Mouse (Mus musculus) midbrain, embryonic 11.5 days (tissue): ENCODE measurements at regions not wholly inside any gene's neighbourhood (a gene's known extent, or its start where the extent isn't known, plus 50 kb on each side); places are given as distances from the start of the nearest gene placed in this dataset.

Experiments used
- ATAC-seq: fragments of 200-750 bp; cut with Nextera tagmentation; 2 replicates; pipeline ENCODE4 v1.8.0; 2017; ENCODE audit warnings: moderate TSS enrichment, moderate library complexity; ENCODE audit not compliant: low FRiP score
- DNase-seq: peaks from one replicate; pipeline ENCODE4 v3.0.0; 2015; ENCODE audit warnings: low spot score; ENCODE audit errors: missing footprints
- H3K27ac ChIP-seq: fragments of 300-500 bp; sonication (generic); 2 replicates; pipeline ENCODE4 v1.5.1; 2014; ENCODE audit warnings: low read depth, low read length
- H3K27me3 ChIP-seq: fragments of 300-500 bp; sonication (generic); 2 replicates; pipeline ENCODE4 v1.6.1; 2014; ENCODE audit warnings: mild to moderate bottlenecking, low read length, moderate library complexity, mixed read lengths; ENCODE audit not compliant: control insufficient read depth, insufficient read depth
- H3K36me3 ChIP-seq: fragments of 300-500 bp; sonication (generic); 2 replicates; pipeline ENCODE4 v1.6.1; 2014; ENCODE audit warnings: mild to moderate bottlenecking, low read length, moderate library complexity, mixed read lengths; ENCODE audit not compliant: control insufficient read depth, insufficient read depth
- H3K4me1 ChIP-seq: fragments of 300-500 bp; sonication (generic); 2 replicates; pipeline ENCODE4 v1.6.1; 2014; ENCODE audit warnings: low read length; ENCODE audit not compliant: control insufficient read depth, insufficient read depth
- H3K4me2 ChIP-seq: fragments of 300-500 bp; sonication (generic); 2 replicates; pipeline ENCODE4 v1.6.1; 2014; ENCODE audit warnings: mild to moderate bottlenecking, moderate library complexity
- H3K4me3 ChIP-seq: fragments of 300-500 bp; sonication (generic); 2 replicates; pipeline ENCODE4 v1.5.1; 2014; ENCODE audit warnings: low read depth, low read length
- H3K9ac ChIP-seq: fragments of 300-500 bp; sonication (generic); 2 replicates; pipeline ENCODE4 v1.6.1; 2014; ENCODE audit warnings: low read length
- H3K9me3 ChIP-seq: fragments of 300-500 bp; sonication (generic); 2 replicates; pipeline ENCODE4 v1.6.1; 2016; ENCODE audit warnings: low read length; ENCODE audit not compliant: control insufficient read depth
- WGBS: fragments of 180-500 bp; shearing (Covaris S2); extraction: QIAGEN DNeasy Blood & Tissue Kit; methylation state at CpG from one replicate; pipeline ENCODE4 v1.1.7; 2014; 5-methylcytosine and 5-hydroxymethylcytosine counted together

DNA sequence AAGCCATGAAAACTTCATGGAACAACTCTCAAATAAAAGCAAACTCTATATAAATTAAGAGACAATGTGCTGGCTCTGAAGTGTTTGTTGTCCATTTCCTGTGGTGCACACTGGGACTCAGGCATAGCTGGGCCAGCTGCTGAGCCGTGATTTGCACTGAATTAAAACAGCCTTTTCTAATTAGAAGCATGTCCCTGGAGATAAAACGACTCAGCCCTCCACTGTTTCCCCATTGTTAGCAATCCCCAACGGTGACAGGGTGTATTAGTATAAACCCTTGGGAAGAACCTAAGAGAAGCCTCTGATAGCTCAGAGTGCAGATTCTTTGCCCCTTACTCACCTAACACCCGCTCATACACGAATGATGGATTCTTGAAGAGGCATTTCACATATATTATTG is 182.9 kb upstream of the Gm12728 start:
- 28% methylated on average over 5 of the region's 5 CpGs for WGBS
- ATAC-seq: no peak

DNA sequence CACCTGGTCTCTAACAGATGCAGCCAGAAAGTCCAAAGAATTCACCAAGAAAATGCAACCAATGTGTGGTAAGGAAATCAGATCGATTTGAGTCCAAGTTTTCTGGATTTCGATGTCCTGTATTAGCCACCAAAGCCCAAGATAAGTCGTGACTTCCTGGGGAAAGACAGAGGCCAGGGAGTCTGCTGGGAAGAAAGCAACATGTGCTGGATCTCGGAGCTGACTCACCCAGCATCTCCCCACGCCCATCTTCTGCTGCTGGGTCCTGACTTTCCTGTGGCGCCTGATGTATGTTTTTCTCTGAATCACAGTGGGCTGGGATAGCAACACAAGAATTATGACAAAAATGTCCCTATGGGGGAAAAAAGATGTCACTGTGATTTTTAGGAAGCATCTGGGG is 178.8 kb upstream of the Gm12728 start:
- no peak for DNase-seq
- no peak overlapping the region for H3K27ac ChIP-seq
- 85% methylated on average over 6 of the region's 6 CpGs for WGBS
- H3K4me1 ChIP-seq: peaks cover 2% of the 10 kb centered on the region; the same call in 1 of the 2 replicates
- H3K9ac ChIP-seq: no peak overlapping the region
- no peak overlapping the region for H3K4me2 ChIP-seq
- no peaks in the 10 kb centered on the region for H3K36me3 ChIP-seq
- ATAC-seq: no peak
- H3K27me3 ChIP-seq: no peaks in the 10 kb centered on the region
- no peaks in the 10 kb centered on the region for H3K9me3 ChIP-seq
- no peak overlapping the region for H3K4me3 ChIP-seq

More for the DNA sequence above, 182.9 kb upstream of the Gm12728 start:
- no peak overlapping the region for H3K4me3 ChIP-seq
- H3K9me3 ChIP-seq: no peaks in the 10 kb centered on the region
- no peaks in the 10 kb centered on the region for H3K36me3 ChIP-seq
- peaks cover 2% of the 10 kb centered on the region; the same call in 1 of the 2 replicates for H3K4me1 ChIP-seq
- DNase-seq: no peak
- H3K4me2 ChIP-seq: no peak overlapping the region
- no peak overlapping the region for H3K9ac ChIP-seq
- no peak overlapping the region for H3K27ac ChIP-seq
- H3K27me3 ChIP-seq: no peaks in the 10 kb centered on the region

DNA sequence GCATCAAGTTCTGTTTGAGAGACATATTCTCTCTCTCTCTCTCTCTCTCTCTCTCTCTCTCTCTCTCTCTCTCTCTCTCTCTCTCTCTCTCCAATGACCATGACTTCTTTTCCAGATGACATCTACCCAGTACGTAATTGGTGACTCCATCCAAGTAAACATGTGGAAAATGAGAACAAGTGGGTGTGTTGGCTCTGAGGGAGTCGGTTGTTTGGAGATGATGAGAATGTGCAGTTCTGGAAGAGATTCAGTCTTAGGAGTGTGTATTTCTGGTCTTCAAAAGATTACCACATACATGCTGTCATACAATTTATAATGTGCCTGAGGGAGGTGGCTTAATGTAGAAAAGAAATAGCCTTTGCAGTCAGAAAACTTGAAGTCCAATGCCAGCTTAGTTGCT is 175.3 kb upstream of the Gm12728 start:
- 90% methylated on average over 2 of the region's 2 CpGs for WGBS
- H3K4me3 ChIP-seq: no peak overlapping the region
- H3K9me3 ChIP-seq: no peaks in the 10 kb centered on the region
- no peak overlapping the region for H3K4me2 ChIP-seq
- ATAC-seq (no peak), DNase-seq (no peak)
- H3K36me3 ChIP-seq: no peaks in the 10 kb centered on the region
- no peaks in the 10 kb centered on the region for H3K4me1 ChIP-seq
- H3K27me3 ChIP-seq: no peaks in the 10 kb centered on the region
- H3K9ac ChIP-seq: no peak overlapping the region
- H3K27ac ChIP-seq: no peak overlapping the region

DNA sequence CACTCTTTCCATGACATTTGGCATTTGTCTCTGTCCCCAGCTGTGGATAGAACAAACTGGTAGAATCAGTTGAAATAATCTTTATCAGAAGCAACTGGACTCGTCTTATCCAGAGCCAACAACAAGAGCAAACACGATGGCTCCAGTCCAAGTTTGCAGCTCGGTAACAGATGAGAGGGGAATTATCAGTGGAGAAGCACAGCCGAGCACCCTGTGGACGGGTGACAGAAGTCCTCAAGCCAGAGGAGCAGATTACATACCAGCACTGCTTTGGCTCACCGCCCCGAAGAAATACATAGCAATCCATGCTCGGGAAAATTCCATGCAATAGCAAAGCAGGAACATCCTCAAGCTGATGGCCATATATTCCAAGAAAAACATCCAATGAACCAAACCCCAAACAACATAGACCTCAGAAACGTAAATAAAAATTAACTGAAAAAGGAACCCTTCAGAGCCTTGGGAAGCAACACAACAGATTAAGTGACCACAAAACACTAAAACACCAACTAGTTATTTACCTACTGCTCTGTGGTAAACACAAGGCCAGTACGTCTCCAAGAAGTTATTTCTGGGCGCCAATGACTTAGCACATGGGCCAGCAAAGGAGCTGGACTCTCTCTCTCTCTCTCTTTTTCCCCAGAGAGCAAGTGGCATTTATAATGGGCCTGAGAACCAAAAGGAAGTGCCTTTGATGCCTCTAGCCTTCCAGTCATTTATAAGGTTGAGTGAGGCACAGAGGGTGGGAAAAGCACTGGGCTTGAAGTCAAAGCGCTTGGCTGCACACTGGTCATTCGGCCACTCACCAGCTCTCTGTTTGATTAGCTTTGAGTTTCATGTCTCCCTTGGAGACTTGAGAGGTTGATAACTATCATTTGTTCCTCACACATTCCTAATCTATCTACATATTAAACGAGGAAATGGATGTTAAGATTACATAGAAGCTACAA is 163.0 kb upstream of the Gm12728 start:
- no peak for DNase-seq
- no peak for ATAC-seq

DNA sequence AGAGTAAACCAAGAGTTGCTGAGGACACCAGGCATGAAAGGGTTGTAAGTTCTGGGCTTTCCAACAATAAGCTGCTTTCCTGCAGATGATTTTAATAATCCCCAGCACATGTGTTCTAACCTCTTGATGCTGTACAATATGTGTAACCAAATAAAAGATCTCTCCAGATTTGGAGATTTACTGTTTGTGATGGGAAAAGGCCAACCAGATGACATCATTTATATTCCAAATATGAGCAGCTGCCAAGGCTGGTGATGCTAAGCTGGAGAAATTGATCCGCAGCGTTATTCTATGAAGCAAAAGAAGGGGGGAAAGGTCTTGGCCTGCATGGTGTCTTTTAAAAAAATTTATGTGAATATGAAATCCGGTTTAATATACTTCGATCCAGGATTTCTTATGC is 160.1 kb upstream of the Gm12728 start:
- H3K36me3 ChIP-seq: no peaks in the 10 kb centered on the region
- ATAC-seq (no peak), DNase-seq (no peak)
- H3K4me3 ChIP-seq: no peak overlapping the region
- no peaks in the 10 kb centered on the region for H3K27me3 ChIP-seq
- H3K4me1 ChIP-seq: no peaks in the 10 kb centered on the region
- H3K4me2 ChIP-seq: no peak overlapping the region
- no peaks in the 10 kb centered on the region for H3K9me3 ChIP-seq
- no peak overlapping the region for H3K27ac ChIP-seq
- H3K9ac ChIP-seq: no peak overlapping the region
- WGBS: 91% methylated on average over 4 of the region's 4 CpGs

More for the DNA sequence above, 163.0 kb upstream of the Gm12728 start:
- 87% methylated on average over 14 of the region's 14 CpGs for WGBS
- Histone ChIP-seq H3K27me3 (no peaks in the 10 kb centered on the region), H3K4me3 (no peak overlapping the region), H3K9ac (no peak overlapping the region), H3K36me3 (no peaks in the 10 kb centered on the region), H3K27ac (no peak overlapping the region), H3K4me2 (no peak overlapping the region), H3K4me1 (no peaks in the 10 kb centered on the region), H3K9me3 (no peaks in the 10 kb centered on the region)

DNA sequence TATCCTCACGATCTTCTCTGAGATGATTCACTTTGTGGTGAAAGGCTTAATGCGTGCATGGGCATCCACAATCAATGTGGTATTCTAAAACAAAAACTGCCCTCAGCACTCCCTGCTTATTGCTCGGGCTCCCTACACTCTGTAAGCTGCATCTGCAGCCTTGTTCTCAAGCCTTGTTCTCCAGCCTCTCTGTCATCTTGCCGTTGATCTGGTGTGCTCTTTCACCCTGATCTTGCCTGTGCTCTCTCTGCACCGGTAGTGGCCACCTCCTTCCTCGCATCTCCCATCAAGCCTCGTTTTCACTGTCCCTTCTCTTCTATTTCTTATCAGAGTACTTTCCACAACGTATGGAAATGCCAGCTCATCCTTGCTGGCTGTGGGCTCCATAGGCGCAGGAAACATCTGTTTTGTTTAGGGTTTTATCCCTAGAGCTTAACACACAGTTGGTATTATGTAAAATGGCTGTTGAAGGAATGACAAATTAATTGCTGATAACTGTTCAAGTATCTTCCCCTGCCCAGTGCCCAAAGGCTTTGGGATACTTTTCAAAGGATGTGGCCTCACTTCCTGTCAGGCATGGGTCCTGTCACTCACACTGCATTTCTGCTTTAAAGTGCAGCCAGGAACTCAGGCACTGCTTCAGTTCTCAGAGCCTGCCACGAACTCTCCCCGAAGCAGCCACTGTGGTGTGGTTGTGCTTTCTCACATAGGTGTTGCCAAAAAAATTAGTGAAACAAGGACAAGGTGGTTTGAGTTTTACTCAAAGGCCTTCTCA is 158.9 kb upstream of the Gm12728 start:
- DNase-seq: no peak
- Histone ChIP-seq H3K27me3 (no peaks in the 10 kb centered on the region), H3K4me3 (no peak overlapping the region), H3K4me2 (no peak overlapping the region), H3K27ac (no peak overlapping the region), H3K4me1 (no peaks in the 10 kb centered on the region), H3K9ac (no peak overlapping the region), H3K36me3 (no peaks in the 10 kb centered on the region), H3K9me3 (no peaks in the 10 kb centered on the region)
- no peak for ATAC-seq
- 81% methylated on average over 11 of the region's 11 CpGs for WGBS

DNA sequence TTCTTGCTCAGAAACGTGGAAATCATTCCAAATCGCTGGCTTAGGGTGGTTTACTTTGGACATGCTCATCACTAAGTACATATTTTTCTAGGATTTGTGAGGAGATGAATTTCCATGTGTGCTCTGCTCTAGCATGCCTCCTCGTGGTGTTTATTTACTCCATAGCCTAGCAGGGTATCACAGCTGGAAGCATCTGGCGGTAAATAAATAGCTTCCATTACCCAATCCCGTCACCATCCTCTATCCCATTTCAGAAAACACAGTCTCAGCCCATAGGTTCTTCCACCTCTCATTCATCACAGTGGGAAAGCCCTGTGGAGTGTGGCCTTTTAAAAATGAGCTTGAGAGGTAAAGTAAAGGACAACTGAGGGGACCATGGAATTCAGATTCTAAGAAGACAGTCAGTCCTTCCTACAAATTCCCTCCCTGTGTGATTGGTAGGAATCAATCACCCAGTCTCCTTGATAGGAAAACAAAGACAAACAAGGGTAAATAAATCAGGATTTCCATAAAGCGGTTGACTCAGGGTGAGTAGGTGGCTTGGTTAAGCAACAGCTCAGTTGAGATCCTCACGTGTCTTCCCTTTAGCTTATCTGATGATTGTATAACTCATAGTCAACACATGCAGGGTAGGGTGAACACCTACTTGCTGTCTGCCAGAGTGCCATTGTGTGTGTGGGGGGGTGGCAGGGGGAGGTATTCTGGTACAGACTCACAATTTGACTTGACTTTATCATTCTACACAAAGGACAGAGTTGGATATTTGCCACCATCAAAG is 156.9 kb upstream of the Gm12728 start:
- H3K4me1 ChIP-seq: no peaks in the 10 kb centered on the region
- H3K4me2 ChIP-seq: no peak overlapping the region
- H3K9ac ChIP-seq: no peak overlapping the region
- ATAC-seq (no peak), DNase-seq (no peak)
- no peak overlapping the region for H3K27ac ChIP-seq
- 80% methylated on average over 7 of the region's 7 CpGs for WGBS
- no peaks in the 10 kb centered on the region for H3K27me3 ChIP-seq
- no peak overlapping the region for H3K4me3 ChIP-seq
- H3K36me3 ChIP-seq: no peaks in the 10 kb centered on the region
- no peaks in the 10 kb centered on the region for H3K9me3 ChIP-seq

DNA sequence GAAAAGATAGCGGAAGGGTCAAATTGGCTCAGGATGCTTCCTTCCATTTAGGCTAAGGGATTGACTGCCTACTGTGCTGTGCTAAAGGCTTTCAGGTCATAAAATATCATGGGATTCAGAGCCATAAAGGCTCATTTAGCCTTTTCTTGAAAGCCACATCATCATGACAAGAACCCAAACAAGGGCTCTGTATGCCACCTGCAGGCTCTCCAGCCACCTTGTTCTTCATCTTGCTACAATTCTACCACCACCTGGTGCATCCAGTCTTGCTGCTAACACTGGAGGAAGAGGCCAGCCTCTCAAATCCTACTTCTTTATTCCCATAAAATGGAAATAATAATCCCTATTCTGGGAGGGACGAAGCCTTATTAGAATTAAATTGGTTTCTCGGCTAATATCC is 155.9 kb upstream of the Gm12728 start:
- DNase-seq: no peak
- H3K27me3 ChIP-seq: no peaks in the 10 kb centered on the region
- WGBS: 89% methylated on average over 3 of the region's 3 CpGs
- H3K9me3 ChIP-seq: no peaks in the 10 kb centered on the region
- no peak overlapping the region for H3K4me3 ChIP-seq
- H3K4me1 ChIP-seq: no peaks in the 10 kb centered on the region
- no peak overlapping the region for H3K4me2 ChIP-seq
- H3K9ac ChIP-seq: no peak overlapping the region
- no peak overlapping the region for H3K27ac ChIP-seq
- H3K36me3 ChIP-seq: no peaks in the 10 kb centered on the region
- no peak for ATAC-seq
